Mouse (Mus musculus): ENCODE measurements around the gene Ccdc157.
"Not testable (repeated sequence)": the region's sequence is repeated elsewhere in the genome, so short reads cannot be mapped to it uniquely, and the experiment has no call there.

Ccdc157 gene

GRCm38 (mm10) chr11:4159808-4160708 is at the start of gene Ccdc157, which contains the start of gene Sf3a1:
TSS of gene Ccdc157 (minus strand) at chr11:4160293.
TSS of gene Sf3a1 (plus strand) at chr11:4160350.
- DNase-seq (ENCODE audit: low read depth) = peak; percentile 96

- peak; percentile 54 for DNase-seq (ENCODE audit: low read depth)
These were observed 49.5 kb upstream of the Ccdc157 start for GRCm38 (mm10) chr11:4209556-4209955.

- DNase-seq (ENCODE audit: low read depth) = no peak
These were observed 47.6 kb upstream of the Ccdc157 start for GRCm38 (mm10) chr11:4207655-4208054.

GRCm38 (mm10) chr11:4206563-4206962 is 46.5 kb upstream of the Ccdc157 start:
- peak; percentile 80 for DNase-seq (ENCODE audit: low read depth)

GRCm38 (mm10) chr11:4205951-4206350 is 45.9 kb upstream of the Ccdc157 start:
- peak; percentile 83 for DNase-seq (ENCODE audit: low read depth)

GRCm38 (mm10) chr11:4205097-4205655 is 45.1 kb upstream of the Ccdc157 start:
- DNase-seq (ENCODE audit: low read depth) = peak; percentile 35

- no peak for DNase-seq (ENCODE audit: low read depth)
These were observed 43.6 kb upstream of the Ccdc157 start for GRCm38 (mm10) chr11:4203705-4204074.

GRCm38 (mm10) chr11:4202995-4203704 is 43.1 kb upstream of the Ccdc157 start:
- peak; percentile 89 for DNase-seq (ENCODE audit: low read depth)

GRCm38 (mm10) chr11:4201981-4202700 is 42.0 kb upstream of the Ccdc157 start:
- DNase-seq (ENCODE audit: low read depth) = peak; percentile 68

- DNase-seq (ENCODE audit: low read depth) = no peak
These were observed 37.6 kb upstream of the Ccdc157 start for GRCm38 (mm10) chr11:4197691-4198090.

- no peak for DNase-seq (ENCODE audit: low read depth)
These were observed 36.5 kb upstream of the Ccdc157 start for GRCm38 (mm10) chr11:4196636-4197035.

- peak; percentile 64 for DNase-seq (ENCODE audit: low read depth)
These were observed 35.5 kb upstream of the Ccdc157 start for GRCm38 (mm10) chr11:4195597-4196031.

GRCm38 (mm10) chr11:4193420-4193819 is 33.3 kb upstream of the Ccdc157 start:
- DNase-seq (ENCODE audit: low read depth) = no peak

GRCm38 (mm10) chr11:4192757-4193156 is 32.7 kb upstream of the Ccdc157 start:
- DNase-seq (ENCODE audit: low read depth) = no peak

- no peak for DNase-seq (ENCODE audit: low read depth)
These were observed 30.6 kb upstream of the Ccdc157 start for GRCm38 (mm10) chr11:4190677-4191076.

GRCm38 (mm10) chr11:4189182-4189581 is 29.1 kb upstream of the Ccdc157 start:
- DNase-seq (ENCODE audit: low read depth) = no peak

- DNase-seq (ENCODE audit: low read depth) = no peak
These were observed 27.2 kb upstream of the Ccdc157 start for GRCm38 (mm10) chr11:4187318-4187700.

- DNase-seq (ENCODE audit: low read depth) = peak; percentile 99
These were observed 26.6 kb upstream of the Ccdc157 start, which contains the start of gene Tbc1d10a for GRCm38 (mm10) chr11:4186486-4187317. TSS of gene Tbc1d10a (plus strand) at chr11:4186789.

- DNase-seq (ENCODE audit: low read depth) = not testable (repeated sequence)
These were observed 25.4 kb upstream of the Ccdc157 start for GRCm38 (mm10) chr11:4185480-4185879.

GRCm38 (mm10) chr11:4184251-4184952 is 24.3 kb upstream of the Ccdc157 start:
- DNase-seq (ENCODE audit: low read depth) = peak; percentile 54

All from induced T-regulatory cell, adult 2 months (primary cell).